Mouse (Mus musculus) adrenal gland, postnatal 4 days (tissue): ENCODE measurements at regions not wholly inside any gene's neighbourhood (a gene's known extent, or its start where the extent isn't known, plus 50 kb on each side); places are given as distances from the start of the nearest gene placed in this dataset.

Source experiments
- DNase-seq, 2 experiments: peaks; one replicate each; pipeline ENCODE4 v3.0.0; 2021 to 2022; ENCODE audit warnings: low spot score in 2 of 2, mixed read lengths in 2 of 2

GRCm38 (mm10) chr9:74342176-74342575 is 232.0 kb downstream of the Wdr72 start:
- DNase-seq, result no peak

GRCm38 (mm10) chr9:74345027-74345426 is 234.9 kb downstream of the Wdr72 start:
- no peak for DNase-seq

GRCm38 (mm10) chr9:74348776-74349175 is 238.6 kb downstream of the Wdr72 start:
- no peak for DNase-seq

GRCm38 (mm10) chr9:74365930-74366438 is 255.8 kb downstream of the Wdr72 start:
- no peak for DNase-seq

- DNase-seq, result no peak
Observed at GRCm38 (mm10) chr9:74376191-74376590, 266.0 kb downstream of the Wdr72 start.

- DNase-seq, result no peak
Observed at GRCm38 (mm10) chr9:74377204-74377603, 267.0 kb downstream of the Wdr72 start.

- DNase-seq, result no peak
Observed at GRCm38 (mm10) chr9:74384206-74384896, 274.2 kb downstream of the Wdr72 start.

GRCm38 (mm10) chr9:74425594-74425993 is 315.4 kb downstream of the Wdr72 start:
- DNase-seq, result no peak

GRCm38 (mm10) chr9:74449981-74450380 is 339.8 kb downstream of the Wdr72 start:
- no peak for DNase-seq

- DNase-seq, result no peak
Observed at GRCm38 (mm10) chr9:74461084-74461483, 350.9 kb downstream of the Wdr72 start.

- no peak for DNase-seq
Observed at GRCm38 (mm10) chr9:74476830-74477229, 366.7 kb downstream of the Wdr72 start.

- no peak for DNase-seq
Observed at GRCm38 (mm10) chr9:74479273-74479672, 369.1 kb downstream of the Wdr72 start.

- no peak for DNase-seq
Observed at GRCm38 (mm10) chr9:74513887-74514286, 347.8 kb upstream of the Onecut1 start.

GRCm38 (mm10) chr9:74528550-74528949 is 333.2 kb upstream of the Onecut1 start:
- DNase-seq, result no peak

GRCm38 (mm10) chr9:74530317-74530716 is 331.4 kb upstream of the Onecut1 start:
- DNase-seq, result peak; percentile 17 to 22

- DNase-seq, result no peak
Observed at GRCm38 (mm10) chr9:74530748-74531147, 331.0 kb upstream of the Onecut1 start.

GRCm38 (mm10) chr9:74531986-74532385 is 329.7 kb upstream of the Onecut1 start:
- DNase-seq, result no peak

- no peak for DNase-seq
Observed at GRCm38 (mm10) chr9:74534976-74535375, 326.7 kb upstream of the Onecut1 start.

GRCm38 (mm10) chr9:74556116-74556515 is 305.6 kb upstream of the Onecut1 start:
- no peak for DNase-seq

- no peak for DNase-seq
Observed at GRCm38 (mm10) chr9:74592757-74593156, 269.0 kb upstream of the Onecut1 start.

GRCm38 (mm10) chr9:74593970-74594369 is 267.8 kb upstream of the Onecut1 start:
- no peak for DNase-seq

GRCm38 (mm10) chr9:74604415-74604814 is 257.3 kb upstream of the Onecut1 start:
- no peak for DNase-seq

- no peak for DNase-seq
Observed at GRCm38 (mm10) chr9:74621957-74622356, 239.8 kb upstream of the Onecut1 start.
